Mouse (Mus musculus): ENCODE results near the gene Gm26602. TPM values are rescaled to one million over a fixed set of nuclear protein-coding genes. Genes with fewer than 3 reads are reported as not detected.
A peak's percentile ranks its signal among the peaks of the same experiment; 100 is the strongest.

The Gm26602 gene
- total RNA-seq, 2 experiments from 2014 or later, result not detected

DNA sequence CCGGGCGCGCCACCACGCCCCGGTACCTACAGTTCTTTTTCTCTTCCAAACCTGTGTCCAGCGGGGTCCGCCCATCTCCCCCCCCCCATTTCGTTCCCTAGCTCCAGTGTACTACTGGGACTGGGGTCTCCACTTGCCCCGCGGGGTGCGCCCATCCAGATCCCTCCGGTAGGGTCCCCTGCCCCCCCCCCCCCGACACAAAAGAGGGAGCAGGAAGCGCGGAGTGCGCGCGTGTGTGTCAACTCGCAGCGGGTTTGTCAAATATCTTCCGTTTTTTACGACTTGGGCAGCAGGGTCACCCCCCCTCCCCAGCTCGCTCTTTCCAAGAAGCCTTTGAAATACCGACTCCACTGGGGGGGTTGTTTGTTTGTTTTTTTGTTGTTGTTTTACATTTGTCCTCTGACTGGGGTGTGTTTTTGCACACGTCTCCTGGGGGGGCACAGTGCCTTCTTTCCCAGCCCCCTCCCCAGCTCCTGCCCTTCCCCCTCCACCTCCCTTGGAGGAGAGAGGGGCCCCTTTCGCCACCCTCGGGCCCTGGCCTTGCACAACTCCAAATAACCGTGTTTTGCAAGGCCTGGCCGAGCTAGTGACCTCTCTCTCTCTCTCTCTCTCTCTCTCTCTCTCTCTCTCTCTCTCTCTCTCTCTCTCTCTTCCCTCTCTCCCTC, 17.5 kb downstream of the Gm26602 start:
- no peak for ATAC-seq (replicated peaks; ENCODE audit: low FRiP score, low TSS enrichment, poor library complexity, severe bottlenecking)

DNA sequence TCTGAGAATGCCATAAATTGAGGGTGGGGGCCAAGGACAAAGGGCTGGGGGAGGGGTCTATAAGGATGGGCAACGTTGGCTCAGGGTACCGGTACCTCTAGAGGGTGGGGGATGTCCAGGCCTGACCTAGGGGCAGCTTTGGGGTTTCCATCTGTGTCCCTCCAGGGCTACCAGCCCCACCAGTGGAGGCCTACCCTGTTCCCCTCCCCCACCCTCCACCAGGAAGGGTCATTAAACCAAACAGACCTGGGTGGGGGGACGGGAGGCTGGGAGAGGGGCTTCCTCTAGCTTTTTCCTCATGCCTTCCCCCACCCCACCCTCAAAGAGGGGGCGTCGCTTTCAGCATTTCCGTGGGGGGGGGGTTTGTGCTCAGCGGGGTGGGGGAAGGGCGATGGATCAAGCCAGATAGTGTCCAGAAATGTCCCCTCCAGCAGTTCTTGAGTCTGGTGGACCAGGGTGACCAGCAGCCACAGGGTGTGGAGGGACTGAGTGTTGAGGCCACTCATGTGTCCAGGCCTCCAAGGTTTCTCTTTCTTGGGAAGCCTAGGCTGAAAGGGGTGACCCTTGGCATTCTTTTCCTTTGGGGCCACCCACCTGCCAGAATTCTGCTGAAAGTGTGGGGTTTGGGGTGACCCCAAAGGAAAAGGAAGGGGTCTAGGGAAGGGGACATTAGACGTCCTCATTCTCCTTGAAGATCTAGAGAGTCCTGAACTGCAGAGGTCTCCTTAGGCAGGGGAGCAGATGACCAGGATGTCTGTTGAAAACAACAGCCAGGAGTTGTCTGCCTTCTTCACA, 18.4 kb downstream of the Gm26602 start:
- ATAC-seq (replicated peaks; ENCODE audit: low FRiP score, low TSS enrichment, poor library complexity, severe bottlenecking), result no peak

- no peak for ATAC-seq (replicated peaks; ENCODE audit: low FRiP score, low TSS enrichment, poor library complexity, severe bottlenecking)
Observed at GRCm38 (mm10) chr10:79929967-79930825, 19.5 kb downstream of the Gm26602 start.

DNA sequence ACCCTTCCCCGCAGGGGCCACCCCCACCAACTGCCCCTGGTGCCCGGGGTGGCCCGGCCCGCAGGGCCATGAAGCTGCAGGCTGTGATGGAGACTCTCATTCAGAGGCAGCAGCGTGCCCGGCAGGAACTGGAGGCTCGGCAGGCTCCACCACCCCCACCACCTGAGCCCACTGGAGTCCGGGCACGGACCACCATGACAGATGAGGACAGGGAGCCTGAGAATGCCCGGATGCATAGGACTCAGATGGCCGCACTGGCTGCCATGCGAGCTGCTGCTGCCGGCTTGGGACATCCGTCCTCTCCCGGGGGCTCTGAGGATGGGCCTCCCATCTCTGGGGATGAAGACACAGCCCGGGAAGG, 20.1 kb downstream of the Gm26602 start:
- no peak for ATAC-seq (replicated peaks; ENCODE audit: low FRiP score, low TSS enrichment, poor library complexity, severe bottlenecking)

DNA sequence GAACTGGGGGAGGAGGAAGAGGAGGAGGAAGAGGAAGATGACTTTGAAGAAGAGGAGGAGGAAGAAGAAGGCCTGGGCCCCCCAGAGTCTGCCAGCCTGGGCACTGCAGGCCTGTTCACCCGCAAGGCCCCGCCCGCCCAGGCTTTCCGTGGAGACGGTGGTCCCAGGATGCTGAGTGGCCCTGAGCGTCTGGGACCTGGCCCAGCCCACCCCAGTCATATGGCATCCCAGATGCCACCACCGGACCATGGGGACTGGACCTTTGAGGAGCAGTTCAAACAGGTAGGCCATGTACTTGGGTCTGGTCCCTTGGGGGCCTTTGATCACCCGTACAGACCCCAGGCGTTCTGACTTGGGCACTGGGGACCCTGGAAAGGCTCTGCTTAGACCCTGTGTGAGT, 21.1 kb downstream of the Gm26602 start:
- no peak for ATAC-seq (replicated peaks; ENCODE audit: low FRiP score, low TSS enrichment, poor library complexity, severe bottlenecking)

- ATAC-seq (replicated peaks; ENCODE audit: low FRiP score, low TSS enrichment, poor library complexity, severe bottlenecking), result no peak
Observed at GRCm38 (mm10) chr10:79932736-79933135, 22.1 kb downstream of the Gm26602 start.

DNA sequence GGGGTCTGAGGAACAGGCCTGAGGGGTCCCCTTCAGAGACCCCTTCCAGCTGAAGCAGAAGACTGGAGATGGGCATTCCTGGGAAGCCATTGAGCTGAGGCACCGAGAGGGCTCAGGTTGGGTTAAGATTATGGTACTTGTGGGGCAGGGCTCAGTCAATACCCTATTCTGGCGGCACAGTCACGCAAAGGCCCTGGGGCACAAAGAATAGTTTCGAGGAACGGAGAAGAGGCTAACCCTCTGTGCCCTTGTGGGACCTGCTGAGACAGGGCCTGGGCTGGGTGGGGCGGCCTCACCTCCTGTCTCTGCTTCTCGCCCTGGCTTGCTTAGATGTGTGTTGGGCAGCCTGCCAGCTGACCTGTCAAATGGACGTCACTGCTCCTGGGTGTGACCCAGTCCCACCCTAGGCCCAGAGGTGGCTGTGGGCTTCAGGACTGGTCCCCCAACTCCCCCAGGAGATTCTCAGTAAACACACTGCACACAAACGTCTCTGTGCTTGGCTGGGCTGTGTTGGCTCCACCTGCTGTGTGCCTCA, 22.6 kb downstream of the Gm26602 start:
- no peak for ATAC-seq (replicated peaks; ENCODE audit: low FRiP score, low TSS enrichment, poor library complexity, severe bottlenecking)

GRCm38 (mm10) chr10:79933861-79934260, 23.2 kb downstream of the Gm26602 start:
- no peak for ATAC-seq (replicated peaks; ENCODE audit: low FRiP score, low TSS enrichment, poor library complexity, severe bottlenecking)

GRCm38 (mm10) chr10:79934272-79934721, 23.6 kb downstream of the Gm26602 start:
- no peak for ATAC-seq (replicated peaks; ENCODE audit: low FRiP score, low TSS enrichment, poor library complexity, severe bottlenecking)

DNA sequence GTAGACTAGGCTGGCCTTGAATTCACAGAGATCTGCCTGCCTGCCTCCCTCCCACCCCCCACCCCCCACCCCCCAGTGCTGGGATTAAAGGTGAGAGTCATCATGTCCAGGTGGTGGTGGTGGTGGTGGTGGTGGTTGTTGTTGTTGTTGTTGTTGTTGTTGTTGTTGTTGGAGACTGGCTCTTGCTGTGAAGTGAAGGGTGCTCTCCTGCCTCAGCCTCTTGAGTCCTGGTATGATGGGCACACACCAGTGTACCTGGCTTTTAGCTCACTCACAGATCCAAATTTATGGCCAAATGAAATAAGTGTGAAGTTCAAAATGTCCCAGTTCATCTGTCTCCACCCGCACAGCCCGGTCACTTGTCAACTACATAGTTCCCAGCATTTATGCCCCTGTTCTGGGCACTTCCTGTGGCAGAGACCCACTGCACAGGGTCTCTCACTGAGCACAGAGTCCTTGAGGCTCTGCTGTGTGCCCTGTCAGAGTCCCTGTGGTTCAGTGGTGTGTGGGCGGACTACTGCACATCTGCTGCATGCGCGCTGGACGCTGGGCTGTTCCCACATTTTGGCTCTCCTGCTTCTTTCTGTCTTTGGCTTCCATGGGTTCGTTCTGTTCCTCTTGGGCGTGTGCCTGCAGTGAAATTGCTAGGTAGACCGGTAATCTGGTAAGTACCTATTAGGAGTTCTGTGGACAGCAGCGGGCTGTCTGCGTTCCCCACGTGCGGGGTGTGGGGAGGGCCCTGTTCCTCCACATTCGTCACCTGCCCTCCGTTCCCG, 24.3 kb downstream of the Gm26602 start:
- no peak for ATAC-seq (replicated peaks; ENCODE audit: low FRiP score, low TSS enrichment, poor library complexity, severe bottlenecking)

DNA sequence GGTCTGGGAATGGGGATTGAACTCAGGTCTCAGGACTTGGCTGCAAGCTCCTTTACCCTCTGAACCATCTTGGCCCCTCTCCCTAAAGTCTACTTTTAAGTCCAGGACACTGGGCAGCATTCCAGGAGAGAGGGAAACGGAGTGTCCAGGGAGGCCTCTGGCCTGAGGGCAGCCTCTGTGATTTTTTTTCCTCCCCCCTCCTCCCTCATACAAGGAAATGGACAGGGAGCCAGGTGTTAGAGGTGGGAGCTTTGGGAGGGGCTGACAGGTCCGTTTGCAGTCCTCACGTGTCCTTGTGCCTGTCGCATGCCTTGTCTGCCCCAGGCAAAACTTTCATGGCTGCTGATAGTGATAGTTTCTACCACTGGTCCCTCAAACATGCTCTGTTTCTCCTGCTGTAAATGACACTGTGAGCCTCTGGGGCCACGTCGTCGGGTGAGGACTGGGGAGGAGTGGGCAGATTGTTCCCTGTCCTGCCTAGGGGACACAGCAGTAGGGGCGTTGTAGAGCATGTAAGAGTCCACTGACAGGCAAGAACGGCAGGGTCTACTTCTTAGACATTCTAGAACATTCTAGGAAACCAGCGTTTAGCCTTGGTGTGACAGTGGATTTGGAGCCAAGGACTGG, 25.7 kb downstream of the Gm26602 start:
- 0 out of 2 replicates have a peak, but pooled peaks have one; percentile 4 for ATAC-seq (replicated peaks; ENCODE audit: low FRiP score, low TSS enrichment, poor library complexity, severe bottlenecking)

DNA sequence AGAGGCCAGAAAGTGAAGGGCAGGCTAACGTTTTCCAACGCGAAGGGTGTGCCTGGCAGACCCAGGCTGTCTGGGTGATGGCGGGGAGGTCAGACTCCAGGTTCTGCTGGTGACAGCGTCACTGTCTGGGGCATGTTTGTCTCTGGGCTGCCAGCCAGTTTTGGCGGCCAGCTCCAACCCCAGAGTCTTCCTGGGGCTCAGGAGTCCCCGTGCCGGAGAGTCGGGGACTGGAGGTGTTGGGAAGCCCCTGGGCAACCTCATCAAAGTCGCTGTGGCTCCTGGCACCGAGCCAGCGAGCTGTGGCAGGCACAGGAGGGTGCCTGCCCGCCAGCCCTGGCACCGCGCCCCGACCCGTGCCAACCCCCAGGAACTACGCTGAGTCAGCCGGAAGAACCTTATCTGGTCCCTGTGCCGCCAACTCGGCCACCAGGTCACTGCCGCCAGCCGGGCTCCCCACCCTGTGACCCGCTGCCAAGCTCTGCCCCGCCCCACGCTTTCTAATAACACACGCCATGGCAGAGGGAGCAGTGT, 26.3 kb downstream of the Gm26602 start:
- peak; percentile 84 for ATAC-seq (replicated peaks; ENCODE audit: low FRiP score, low TSS enrichment, poor library complexity, severe bottlenecking)

DNA sequence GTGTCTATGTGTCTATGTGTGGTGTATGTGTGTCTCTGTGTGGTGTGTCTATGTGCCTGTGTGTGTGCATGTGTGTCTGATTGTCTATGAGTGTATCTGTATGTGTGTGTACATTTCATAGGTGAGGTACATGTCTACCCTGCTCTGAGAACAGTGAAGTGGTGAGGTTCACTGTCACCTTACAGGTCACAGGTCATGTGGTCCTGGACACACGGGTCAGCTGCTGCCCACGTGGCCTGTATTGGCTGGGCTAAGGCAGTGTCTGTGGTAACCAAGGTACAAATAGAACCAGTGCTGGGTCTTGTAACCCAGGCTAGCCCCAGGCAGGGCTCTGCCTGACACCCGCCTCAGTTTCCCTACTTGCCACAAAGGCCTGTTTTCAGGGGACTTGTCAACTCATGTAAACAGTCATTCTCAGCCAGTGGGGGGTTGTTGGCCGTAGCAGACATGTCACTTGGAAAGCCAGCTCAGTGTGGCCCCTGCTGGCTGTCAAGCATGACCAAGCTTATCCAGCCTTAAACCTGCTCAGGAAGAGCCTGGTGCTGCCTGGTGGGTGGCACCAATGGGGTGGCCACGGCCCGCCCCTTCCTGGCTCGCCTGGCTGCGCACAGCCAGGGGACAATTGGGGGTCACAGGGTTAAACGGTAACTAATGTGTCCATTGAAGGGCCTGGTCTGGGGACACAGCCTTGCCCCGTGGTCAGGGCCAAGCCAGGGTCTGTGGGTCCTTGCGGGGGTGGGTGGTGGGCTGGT, 27.3 kb downstream of the Gm26602 start:
- ATAC-seq (replicated peaks; ENCODE audit: low FRiP score, low TSS enrichment, poor library complexity, severe bottlenecking), result 0 out of 2 replicates have a peak, but pooled peaks have one; percentile 10

DNA sequence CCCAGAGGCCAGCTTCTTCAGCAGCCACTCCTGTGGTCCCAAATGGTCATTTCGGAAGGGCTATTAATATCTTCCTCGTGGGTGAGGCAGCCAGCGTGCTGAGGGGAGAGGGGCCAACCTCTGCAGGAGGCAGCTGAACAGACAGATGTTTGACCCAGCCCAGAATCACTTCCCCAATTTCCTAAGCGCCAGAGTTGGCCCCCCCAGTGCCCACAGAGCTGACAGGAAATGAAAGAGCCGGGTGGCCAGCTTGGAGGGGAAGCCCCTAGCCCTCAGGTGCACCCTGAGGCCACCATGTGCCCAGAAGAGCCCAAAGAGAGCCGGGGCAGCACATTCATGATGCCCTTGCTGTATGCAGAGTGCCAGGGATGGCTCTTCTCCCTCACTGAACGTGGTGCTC, 30.1 kb downstream of the Gm26602 start:
- no peak for ATAC-seq (replicated peaks; ENCODE audit: low FRiP score, low TSS enrichment, poor library complexity, severe bottlenecking)

- ATAC-seq (replicated peaks; ENCODE audit: low FRiP score, low TSS enrichment, poor library complexity, severe bottlenecking), result no peak
Observed at GRCm38 (mm10) chr10:79942988-79943387, 32.3 kb downstream of the Gm26602 start.

GRCm38 (mm10) chr10:79943471-79943901, 32.8 kb downstream of the Gm26602 start:
- no peak for ATAC-seq (replicated peaks; ENCODE audit: low FRiP score, low TSS enrichment, poor library complexity, severe bottlenecking)

DNA sequence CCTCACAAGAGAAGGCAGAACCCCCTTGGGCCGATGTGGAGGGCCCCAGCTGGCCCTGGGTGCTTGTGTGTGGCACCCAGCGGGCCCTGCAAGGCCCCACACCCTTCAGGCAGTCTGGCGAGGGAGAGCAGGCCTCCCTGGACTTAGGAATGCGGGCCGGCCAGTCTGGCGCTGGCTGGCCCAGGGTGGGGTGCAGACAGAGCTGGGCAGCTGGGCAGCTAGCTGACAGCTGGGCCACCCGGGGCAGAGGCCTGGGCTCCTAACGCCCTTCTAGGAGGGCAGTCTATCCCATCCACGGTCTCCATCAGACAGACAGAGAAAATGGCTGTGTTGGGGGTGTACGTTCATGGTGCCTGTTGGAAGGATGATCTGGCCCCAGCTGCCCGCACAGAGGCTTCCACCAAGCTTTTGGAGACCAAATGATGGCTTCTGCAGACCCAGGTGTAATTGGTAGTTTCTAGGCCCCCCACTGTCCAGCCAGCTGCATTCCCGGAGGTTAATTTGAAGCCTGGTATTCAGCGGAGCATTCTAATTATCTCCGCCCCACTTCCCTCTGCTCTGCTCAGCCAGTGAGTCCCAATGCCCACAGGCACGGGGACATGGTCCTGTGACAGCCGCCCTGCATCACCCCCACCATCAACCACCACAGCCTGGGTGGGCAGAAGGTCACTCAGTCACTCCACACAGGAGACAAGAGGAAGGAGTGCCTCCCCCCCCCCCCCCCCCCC, 35.0 kb downstream of the Gm26602 start:
- ATAC-seq (replicated peaks; ENCODE audit: low FRiP score, low TSS enrichment, poor library complexity, severe bottlenecking), result no peak
